Mouse (Mus musculus): ENCODE data around the gene Exosc7. TPM values are rescaled to one million over a fixed set of nuclear protein-coding genes. Genes with fewer than 3 reads are reported as not detected.

Exosc7 gene
- polyA plus RNA-seq, 1 experiment from 2014 or later: 84.2 TPM

DNA sequence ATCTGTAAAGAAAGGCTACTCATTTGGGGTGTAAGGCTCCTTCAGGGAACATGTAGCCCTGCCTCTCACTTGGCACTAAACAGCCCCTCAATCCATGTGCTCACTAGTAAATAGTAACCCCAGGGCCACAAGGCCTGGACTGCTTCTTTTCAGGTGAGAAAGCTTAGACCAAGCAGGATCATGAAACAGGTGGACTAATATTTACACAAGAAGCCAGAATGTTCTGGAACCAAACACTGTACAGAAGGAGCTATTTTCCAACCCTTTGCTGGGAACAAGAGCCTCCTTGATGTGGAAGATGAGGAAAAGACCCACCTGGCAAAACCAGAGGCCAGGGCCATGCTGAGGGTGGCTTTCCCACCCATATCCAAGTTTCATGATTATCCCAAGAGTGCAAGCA lies 9.6 kb upstream of the Exosc7 start:
- Histone ChIP-seq H3K9me3 (ENCODE audit: control insufficient read depth, low read length) (no peaks in the 10 kb centered on the region), H3K9ac (ENCODE audit: low read depth, low read length) (no peak overlapping the region), H3K4me3 (ENCODE audit: low read depth, low read length) (no peak overlapping the region), H3K36me3 (ENCODE audit: control insufficient read depth, insufficient read depth, low read length) (peaks cover 37% of the 10 kb centered on the region), H3K27me3 (replicated peaks; ENCODE audit: control insufficient read depth, insufficient read depth, low read length) (no peaks in the 10 kb centered on the region), H3K27ac (replicated peaks; ENCODE audit: low read depth, low read length) (no peak overlapping the region), H3K4me2 (ENCODE audit: low read depth, low read length) (no peak overlapping the region), H3K4me1 (ENCODE audit: control insufficient read depth, insufficient read depth, low read length) (no peaks in the 10 kb centered on the region)
- DNase-seq (ENCODE audit: low spot score) (no peak), ATAC-seq (ENCODE audit: low read depth) (no peak)

DNA sequence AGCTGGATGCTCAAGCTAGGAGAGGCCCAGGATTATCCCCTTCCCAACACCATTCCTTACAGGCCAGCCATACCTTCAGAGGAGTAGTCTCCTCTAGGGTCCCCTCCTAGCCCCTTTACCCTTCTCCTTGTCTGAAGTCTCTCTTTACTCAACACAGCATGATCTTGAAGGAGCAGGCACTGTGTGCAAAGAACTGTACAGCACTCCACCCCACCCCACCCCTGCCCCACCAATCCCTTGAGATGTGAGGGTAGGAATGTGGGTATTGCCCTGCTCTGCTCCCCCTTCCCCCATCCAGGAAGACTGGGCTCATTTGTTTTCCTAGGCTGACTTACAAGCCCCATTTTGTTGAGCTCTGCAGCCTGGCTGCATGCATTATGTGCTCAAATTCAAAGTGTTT lies 8.7 kb upstream of the Exosc7 start:
- ATAC-seq (ENCODE audit: low read depth): no peak

DNA sequence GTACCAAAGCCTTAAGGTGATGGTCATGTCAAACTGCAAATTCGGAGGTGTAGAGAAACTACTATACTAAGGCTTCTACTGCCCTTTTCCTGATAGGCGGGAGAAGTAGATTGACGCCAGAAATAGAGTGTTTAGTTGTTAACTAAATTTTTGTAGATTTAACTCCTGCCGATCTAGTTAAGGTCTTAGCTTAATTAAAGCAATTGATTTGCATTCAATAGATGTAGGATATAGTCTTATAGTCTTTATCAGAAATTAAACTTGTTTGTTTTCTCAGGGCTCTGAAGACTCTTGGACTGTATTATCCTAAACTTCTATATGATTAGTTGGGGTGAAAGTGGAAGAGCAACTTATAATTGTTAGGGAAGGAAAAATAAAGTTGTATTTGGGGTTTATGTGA lies 5.8 kb upstream of the Exosc7 start:
- Histone ChIP-seq H3K4me3 (ENCODE audit: low read depth, low read length) (no peak overlapping the region), H3K27me3 (replicated peaks; ENCODE audit: control insufficient read depth, insufficient read depth, low read length) (no peaks in the 10 kb centered on the region), H3K9me3 (ENCODE audit: control insufficient read depth, low read length) (no peaks in the 10 kb centered on the region), H3K4me1 (ENCODE audit: control insufficient read depth, insufficient read depth, low read length) (peaks cover 4% of the 10 kb centered on the region; the same call in 1 of the 2 replicates), H3K9ac (ENCODE audit: low read depth, low read length) (no peak overlapping the region), H3K27ac (replicated peaks; ENCODE audit: low read depth, low read length) (no peak overlapping the region), H3K36me3 (ENCODE audit: control insufficient read depth, insufficient read depth, low read length) (peaks cover 15% of the 10 kb centered on the region; the same call in 1 of the 2 replicates), H3K4me2 (ENCODE audit: low read depth, low read length) (no peak overlapping the region)
- DNase-seq (ENCODE audit: low spot score) (no peak), ATAC-seq (ENCODE audit: low read depth) (no peak)
- 88% methylated on average over 4 of the region's 4 CpGs for WGBS

More for the DNA sequence above, 8.7 kb upstream of the Exosc7 start:
- no peak for DNase-seq (ENCODE audit: low spot score)
- H3K9ac ChIP-seq (ENCODE audit: low read depth, low read length): no peak overlapping the region
- no peaks in the 10 kb centered on the region for H3K9me3 ChIP-seq (ENCODE audit: control insufficient read depth, low read length)
- no peaks in the 10 kb centered on the region for H3K4me1 ChIP-seq (ENCODE audit: control insufficient read depth, insufficient read depth, low read length)
- peaks cover 28% of the 10 kb centered on the region for H3K36me3 ChIP-seq (ENCODE audit: control insufficient read depth, insufficient read depth, low read length)
- no peaks in the 10 kb centered on the region for H3K27me3 ChIP-seq (replicated peaks; ENCODE audit: control insufficient read depth, insufficient read depth, low read length)
- H3K4me3 ChIP-seq (ENCODE audit: low read depth, low read length): no peak overlapping the region
- no peak overlapping the region for H3K27ac ChIP-seq (replicated peaks; ENCODE audit: low read depth, low read length)
- no peak overlapping the region for H3K4me2 ChIP-seq (ENCODE audit: low read depth, low read length)

DNA sequence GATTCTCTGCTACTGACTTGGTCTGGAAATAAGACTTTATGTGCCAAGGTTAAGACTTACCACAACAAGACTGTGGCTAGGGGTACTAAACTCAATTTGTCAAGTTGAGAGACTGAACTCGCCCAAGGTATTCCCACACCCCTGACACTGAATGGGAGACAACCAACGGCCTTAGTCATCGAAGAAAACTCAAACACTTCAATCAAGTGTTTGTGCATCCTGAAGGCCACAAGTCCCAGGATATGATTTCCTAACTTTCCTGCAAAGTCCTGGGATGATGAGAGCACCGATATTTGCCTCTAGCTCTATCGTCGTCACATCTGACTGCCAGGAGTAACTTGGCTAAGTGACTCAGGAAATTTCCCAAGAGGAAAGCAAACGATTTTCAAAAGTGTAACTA lies 3.8 kb upstream of the Exosc7 start:
- 87% methylated on average over 7 of the region's 7 CpGs for WGBS
- Histone ChIP-seq H3K4me1 (ENCODE audit: control insufficient read depth, insufficient read depth, low read length) (peaks cover 11% of the 10 kb centered on the region; the same call in 1 of the 2 replicates), H3K27me3 (replicated peaks; ENCODE audit: control insufficient read depth, insufficient read depth, low read length) (no peaks in the 10 kb centered on the region), H3K4me3 (ENCODE audit: low read depth, low read length) (no peak overlapping the region), H3K27ac (replicated peaks; ENCODE audit: low read depth, low read length) (no peak overlapping the region), H3K9me3 (ENCODE audit: control insufficient read depth, low read length) (no peaks in the 10 kb centered on the region), H3K4me2 (ENCODE audit: low read depth, low read length) (no peak overlapping the region), H3K36me3 (ENCODE audit: control insufficient read depth, insufficient read depth, low read length) (peaks cover 15% of the 10 kb centered on the region; the same call in 1 of the 2 replicates), H3K9ac (ENCODE audit: low read depth, low read length) (no peak overlapping the region)
- DNase-seq (ENCODE audit: low spot score): no peak
- no peak for ATAC-seq (ENCODE audit: low read depth)

DNA sequence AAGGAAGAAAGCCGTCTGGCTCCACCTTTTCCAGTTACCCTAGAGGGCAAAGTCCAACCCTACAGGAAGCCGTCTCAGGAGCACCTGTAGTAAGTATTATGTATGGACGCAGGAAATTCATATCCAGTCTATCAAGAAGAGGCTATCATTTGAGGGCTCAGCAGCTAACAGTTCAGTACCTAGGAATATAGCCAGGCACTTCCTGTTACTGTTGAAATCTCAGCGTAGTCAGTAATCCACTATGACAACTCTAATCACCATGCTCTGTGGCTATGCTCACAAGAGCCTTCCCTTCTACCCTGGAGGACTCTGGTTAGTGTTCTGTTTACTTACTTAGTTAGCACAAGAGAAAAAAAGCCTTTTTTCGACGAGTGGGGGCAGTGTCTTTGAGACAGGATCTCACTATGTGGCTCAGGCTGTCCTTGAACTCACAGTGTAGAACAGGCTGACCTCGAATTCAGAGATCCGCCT lies 1.2 kb upstream of the Exosc7 start:
- Histone ChIP-seq H3K9me3 (ENCODE audit: control insufficient read depth, low read length) (no peaks in the 10 kb centered on the region), H3K27ac (replicated peaks; ENCODE audit: low read depth, low read length) (no peak overlapping the region), H3K4me3 (ENCODE audit: low read depth, low read length) (peak overlapping the region; percentile 90), H3K9ac (ENCODE audit: low read depth, low read length) (peak overlapping the region; percentile 94), H3K27me3 (replicated peaks; ENCODE audit: control insufficient read depth, insufficient read depth, low read length) (no peaks in the 10 kb centered on the region), H3K4me1 (ENCODE audit: control insufficient read depth, insufficient read depth, low read length) (peaks cover 11% of the 10 kb centered on the region; the same call in 1 of the 2 replicates), H3K4me2 (ENCODE audit: low read depth, low read length) (peak overlapping the region; percentile 72), H3K36me3 (ENCODE audit: control insufficient read depth, insufficient read depth, low read length) (peaks cover 11% of the 10 kb centered on the region; the same call in 1 of the 2 replicates)
- DNase-seq (ENCODE audit: low spot score) (peak; percentile 6), ATAC-seq (ENCODE audit: low read depth) (no peak)
- WGBS: 54% methylated on average over 8 of the region's 8 CpGs

DNA sequence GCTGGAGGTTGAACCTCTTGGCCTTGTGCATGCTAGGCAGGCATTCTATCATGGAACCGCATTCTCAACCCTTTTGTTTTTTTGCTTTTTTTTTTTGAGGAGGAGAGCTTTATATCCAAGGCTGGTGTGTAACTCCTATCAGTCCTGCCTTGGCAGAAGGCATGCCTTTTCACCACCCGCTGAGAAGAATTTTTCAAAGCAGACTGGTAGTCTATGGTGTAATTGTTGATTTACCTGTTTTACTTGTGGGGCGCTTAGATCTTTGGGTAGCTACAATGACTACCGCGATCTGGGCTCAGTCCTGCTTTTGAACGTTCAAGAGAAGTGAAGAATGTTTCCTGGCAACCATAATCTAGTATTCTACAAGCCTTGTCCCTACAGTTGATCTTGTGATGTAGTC lies 916 bp downstream of the Exosc7 start:
- peak overlapping the region; percentile 72 for H3K4me2 ChIP-seq (ENCODE audit: low read depth, low read length)
- H3K9me3 ChIP-seq (ENCODE audit: control insufficient read depth, low read length): no peaks in the 10 kb centered on the region
- peaks cover 11% of the 10 kb centered on the region; the same call in 1 of the 2 replicates for H3K4me1 ChIP-seq (ENCODE audit: control insufficient read depth, insufficient read depth, low read length)
- WGBS: 59% methylated on average over 6 of the region's 6 CpGs
- no peaks in the 10 kb centered on the region for H3K27me3 ChIP-seq (replicated peaks; ENCODE audit: control insufficient read depth, insufficient read depth, low read length)
- peaks cover 17% of the 10 kb centered on the region for H3K36me3 ChIP-seq (ENCODE audit: control insufficient read depth, insufficient read depth, low read length)
- no peak for ATAC-seq (ENCODE audit: low read depth)
- peak overlapping the region; percentile 92; the same call in 1 of the 2 replicates for H3K27ac ChIP-seq (replicated peaks; ENCODE audit: low read depth, low read length)
- peak overlapping the region; percentile 90 for H3K4me3 ChIP-seq (ENCODE audit: low read depth, low read length)
- H3K9ac ChIP-seq (ENCODE audit: low read depth, low read length): peak overlapping the region; percentile 94
- peak; percentile 7 for DNase-seq (ENCODE audit: low spot score)

DNA sequence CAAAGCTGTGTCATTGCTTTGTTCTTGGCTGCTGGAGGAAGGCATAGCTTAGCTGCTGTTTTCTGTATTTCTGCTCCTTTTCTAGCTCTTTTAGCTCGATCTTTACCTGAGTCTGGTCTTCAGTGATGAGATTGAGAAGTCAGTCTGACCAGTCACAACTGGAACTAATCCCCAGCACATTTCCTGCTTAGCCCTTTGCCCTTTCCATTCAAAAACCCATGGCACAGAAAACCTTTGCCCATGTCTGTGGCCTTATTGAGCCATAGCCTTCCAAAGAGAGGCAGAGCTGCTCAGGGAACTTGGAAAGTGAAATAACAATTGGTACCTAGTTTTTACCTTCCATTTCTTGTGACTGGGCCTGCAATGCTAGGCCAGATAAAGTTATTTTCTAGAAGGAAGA lies 2.6 kb downstream of the Exosc7 start:
- peaks cover 11% of the 10 kb centered on the region; the same call in 1 of the 2 replicates for H3K4me1 ChIP-seq (ENCODE audit: control insufficient read depth, insufficient read depth, low read length)
- no peak overlapping the region for H3K9ac ChIP-seq (ENCODE audit: low read depth, low read length)
- DNase-seq (ENCODE audit: low spot score): no peak
- no peak overlapping the region for H3K4me2 ChIP-seq (ENCODE audit: low read depth, low read length)
- peaks cover 33% of the 10 kb centered on the region for H3K36me3 ChIP-seq (ENCODE audit: control insufficient read depth, insufficient read depth, low read length)
- ATAC-seq (ENCODE audit: low read depth): no peak
- no peaks in the 10 kb centered on the region for H3K9me3 ChIP-seq (ENCODE audit: control insufficient read depth, low read length)
- WGBS: 84% methylated on average over 1 of the region's 1 CpGs
- no peaks in the 10 kb centered on the region for H3K27me3 ChIP-seq (replicated peaks; ENCODE audit: control insufficient read depth, insufficient read depth, low read length)
- no peak overlapping the region for H3K27ac ChIP-seq (replicated peaks; ENCODE audit: low read depth, low read length)
- H3K4me3 ChIP-seq (ENCODE audit: low read depth, low read length): no peak overlapping the region

DNA sequence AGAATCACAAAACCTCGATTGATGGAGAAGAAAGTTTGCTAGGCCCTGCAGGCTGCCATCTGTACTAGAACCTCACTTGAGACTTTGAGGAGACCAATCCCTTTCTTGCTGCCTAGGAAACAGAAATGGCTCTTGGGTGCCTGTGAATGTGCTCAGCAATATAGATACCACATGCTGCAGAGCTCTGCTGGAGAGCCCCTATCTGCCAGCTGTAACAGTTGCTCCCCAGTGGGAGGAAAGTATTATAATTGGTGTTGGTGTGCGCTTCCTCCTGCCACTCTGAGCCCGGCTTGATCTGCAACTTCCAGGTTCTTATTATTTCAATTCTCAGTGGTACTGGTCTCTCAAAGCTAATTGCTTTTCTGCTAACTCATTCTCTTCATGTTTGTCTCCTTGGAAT lies 10.0 kb downstream of the Exosc7 start:
- H3K27me3 ChIP-seq (replicated peaks; ENCODE audit: control insufficient read depth, insufficient read depth, low read length): no peaks in the 10 kb centered on the region
- no peaks in the 10 kb centered on the region for H3K9me3 ChIP-seq (ENCODE audit: control insufficient read depth, low read length)
- 78% methylated on average over 3 of the region's 3 CpGs for WGBS
- no peak overlapping the region for H3K27ac ChIP-seq (replicated peaks; ENCODE audit: low read depth, low read length)
- peak; percentile 53; the same call in 1 of the 2 replicates for ATAC-seq (ENCODE audit: low read depth)
- no peaks in the 10 kb centered on the region for H3K4me1 ChIP-seq (ENCODE audit: control insufficient read depth, insufficient read depth, low read length)
- H3K4me2 ChIP-seq (ENCODE audit: low read depth, low read length): no peak overlapping the region
- H3K4me3 ChIP-seq (ENCODE audit: low read depth, low read length): no peak overlapping the region
- H3K9ac ChIP-seq (ENCODE audit: low read depth, low read length): no peak overlapping the region
- DNase-seq (ENCODE audit: low spot score): no peak
- peaks cover 81% of the 10 kb centered on the region for H3K36me3 ChIP-seq (ENCODE audit: control insufficient read depth, insufficient read depth, low read length)

Measured in embryonic facial prominence, embryonic 14.5 days (tissue).